Mouse (Mus musculus) right cerebral cortex, postnatal 36 days (tissue): ENCODE results near the gene Lhfpl1.
"Not testable (repeated sequence)": the region's sequence is repeated elsewhere in the genome, so short reads cannot be mapped to it uniquely, and the experiment has no call there.

Source experiments
- DNase-seq, 2 experiments: peaks; one replicate each; pipeline ENCODE4 v3.0.0; 2022; ENCODE audit warnings: low spot score in 2 of 2, mixed read lengths in 1 of 2

Lhfpl1 gene

GRCm38 (mm10) chrX:145348377-145349203 lies at the start of gene Lhfpl1:
Lhfpl1 (minus strand) TSS chrX:145349089.
- no peak for DNase-seq

GRCm38 (mm10) chrX:145371839-145372238 lies 22.9 kb upstream of the Lhfpl1 start:
- no peak for DNase-seq

- DNase-seq = no peak
These were observed 13.6 kb upstream of the Lhfpl1 start for GRCm38 (mm10) chrX:145362527-145362926.

DNA sequence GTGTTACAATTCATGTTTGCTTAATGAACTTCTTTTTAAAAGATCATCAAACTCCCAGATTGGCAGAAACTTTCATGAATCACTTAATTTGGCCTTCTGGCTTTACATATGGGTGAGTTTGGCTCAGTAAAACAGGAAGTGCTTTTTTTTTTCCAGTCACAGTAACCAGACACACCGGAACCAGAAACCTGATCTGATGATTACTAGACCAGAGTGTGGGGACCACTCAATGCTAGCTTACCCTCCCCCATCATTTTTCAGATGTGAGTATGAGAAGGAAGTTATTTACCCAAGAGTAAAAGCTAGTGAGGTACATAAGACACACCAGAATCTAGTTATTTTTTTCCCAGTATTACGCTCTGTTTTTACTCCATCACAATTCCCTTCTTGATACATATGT lies 6.5 kb downstream of the Lhfpl1 start:
- DNase-seq = no peak

- DNase-seq = no peak
These were observed 12.7 kb downstream of the Lhfpl1 start for GRCm38 (mm10) chrX:145336141-145336540.

DNA sequence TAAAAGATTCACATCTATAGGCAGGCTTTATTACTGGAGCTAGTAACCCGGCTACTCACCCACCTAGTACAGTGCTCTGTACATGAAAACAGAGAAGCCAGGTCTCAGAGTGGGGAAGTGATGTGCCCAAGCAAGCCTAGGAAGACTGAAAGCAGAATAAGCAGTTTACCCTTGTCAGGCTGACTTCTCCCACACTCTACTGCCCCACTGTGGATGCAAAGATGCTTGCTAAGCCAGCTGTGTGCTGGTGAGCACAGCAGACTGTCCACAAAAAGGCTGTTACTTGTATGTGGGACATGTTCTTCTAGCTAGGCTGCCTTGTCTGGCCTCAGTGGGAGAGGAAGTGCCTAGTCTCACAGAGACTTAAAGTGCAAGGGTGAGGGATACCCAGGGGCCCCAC lies 40.3 kb downstream of the Lhfpl1 start:
- DNase-seq = no peak

- no peak for DNase-seq
These were observed 41.7 kb downstream of the Lhfpl1 start for GRCm38 (mm10) chrX:145307174-145307573.

GRCm38 (mm10) chrX:145300232-145300631 lies 48.7 kb downstream of the Lhfpl1 start:
- not testable (repeated sequence) for DNase-seq

DNA sequence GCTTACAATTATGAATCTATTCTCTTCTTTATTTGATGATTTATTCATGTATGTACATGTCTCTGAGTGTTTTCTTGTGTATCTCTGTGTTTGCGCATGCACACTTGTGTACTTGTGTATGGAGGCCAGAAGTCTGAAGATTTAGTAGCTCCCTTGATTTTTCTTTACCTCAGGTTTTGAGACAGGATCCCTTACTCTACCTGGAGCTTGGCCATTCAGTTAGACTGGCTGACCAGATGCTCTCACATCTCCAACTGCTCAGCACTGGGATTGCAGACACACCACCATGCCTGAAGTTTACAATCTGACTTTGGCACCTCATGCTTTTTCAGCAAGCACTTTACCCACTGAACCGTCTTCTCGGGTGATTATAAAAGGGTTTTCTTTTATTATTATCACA lies 76.7 kb downstream of the Lhfpl1 start:
- no peak for DNase-seq

- no peak for DNase-seq
These were observed 77.1 kb downstream of the Lhfpl1 start for GRCm38 (mm10) chrX:145271768-145272167.

DNA sequence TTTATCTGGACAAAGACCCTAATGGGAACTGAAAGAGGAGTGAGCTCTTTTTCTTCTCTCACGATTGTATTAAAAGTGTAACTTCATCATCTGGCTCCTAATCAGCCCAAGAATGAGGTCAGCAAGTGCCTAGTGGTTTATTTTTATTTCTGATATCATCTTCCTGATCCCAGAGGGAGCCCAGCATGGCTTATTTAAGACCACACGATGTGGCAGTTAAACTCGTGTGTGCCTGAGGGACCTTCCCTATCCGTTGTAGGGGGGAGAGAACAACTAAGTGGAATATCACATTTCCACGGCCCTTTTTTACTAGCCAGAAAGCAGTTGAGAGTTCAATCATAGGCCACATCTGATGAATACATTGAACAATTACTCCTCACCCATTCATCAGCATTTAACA lies 87.1 kb downstream of the Lhfpl1 start:
- no peak for DNase-seq
